Mouse (Mus musculus) myocyte (in vitro differentiated cells): ENCODE measurements around the gene Ankrd6.

ENCODE experiments used
- CEBPB ChIP-seq: IDR thresholded peaks from 2 replicates; pipeline ENCODE4 v1.6.1; 2011; ENCODE audit warnings: mild to moderate bottlenecking, moderate library complexity; ENCODE audit not compliant: poor library complexity, insufficient read depth, severe bottlenecking
- E2F4 ChIP-seq: IDR thresholded peaks from one replicate; pipeline ENCODE4 v1.6.1; 2011; ENCODE audit warnings: mild to moderate bottlenecking, control low read depth, moderate library complexity; ENCODE audit not compliant: insufficient read depth
- MAX ChIP-seq: IDR thresholded peaks from one replicate; pipeline ENCODE4 v1.6.1; 2011; ENCODE audit warnings: low read depth, mild to moderate bottlenecking, control low read depth
- MYOD1 ChIP-seq, 3 experiments: IDR thresholded peaks; one replicate each; pipeline ENCODE4 v1.6.1; 2011; ENCODE audit warnings: control low read depth in 2 of 3, low read depth in 2 of 3, mild to moderate bottlenecking in 2 of 3, moderate library complexity in 1 of 3; ENCODE audit not compliant: insufficient read length in 2 of 3, control insufficient read depth in 1 of 3
- MYOG ChIP-seq, 3 experiments: IDR thresholded peaks; one replicate each; pipeline ENCODE4 v1.6.1; 2011; ENCODE audit warnings: control low read depth in 2 of 3, low read depth in 2 of 3, mild to moderate bottlenecking in 2 of 3; ENCODE audit not compliant: insufficient read length in 2 of 3, control insufficient read depth in 1 of 3, insufficient read depth in 1 of 3
- POLR2A ChIP-seq: IDR thresholded peaks from one replicate; pipeline ENCODE4 v1.6.1; 2011; ENCODE audit warnings: low read depth, mild to moderate bottlenecking, control low read depth, moderate library complexity; ENCODE audit not compliant: insufficient read length
- POLR2AphosphoS2 ChIP-seq: IDR thresholded peaks from one replicate; pipeline ENCODE4 v1.6.1; 2011; ENCODE audit warnings: low read depth, control low read depth; ENCODE audit not compliant: insufficient read length
- REST ChIP-seq: IDR thresholded peaks from one replicate; pipeline ENCODE4 v1.6.1; 2011; ENCODE audit warnings: mild to moderate bottlenecking, control low read depth, moderate library complexity; ENCODE audit not compliant: insufficient read depth, insufficient read length
- TCF12 ChIP-seq: IDR thresholded peaks from one replicate; pipeline ENCODE4 v1.6.1; 2011; ENCODE audit warnings: mild to moderate bottlenecking, control low read depth; ENCODE audit not compliant: poor library complexity, insufficient read depth, severe bottlenecking
- USF1 ChIP-seq: IDR thresholded peaks from one replicate; pipeline ENCODE4 v1.6.1; 2011; ENCODE audit warnings: low read depth, mild to moderate bottlenecking, control low read depth, moderate library complexity

DNA sequence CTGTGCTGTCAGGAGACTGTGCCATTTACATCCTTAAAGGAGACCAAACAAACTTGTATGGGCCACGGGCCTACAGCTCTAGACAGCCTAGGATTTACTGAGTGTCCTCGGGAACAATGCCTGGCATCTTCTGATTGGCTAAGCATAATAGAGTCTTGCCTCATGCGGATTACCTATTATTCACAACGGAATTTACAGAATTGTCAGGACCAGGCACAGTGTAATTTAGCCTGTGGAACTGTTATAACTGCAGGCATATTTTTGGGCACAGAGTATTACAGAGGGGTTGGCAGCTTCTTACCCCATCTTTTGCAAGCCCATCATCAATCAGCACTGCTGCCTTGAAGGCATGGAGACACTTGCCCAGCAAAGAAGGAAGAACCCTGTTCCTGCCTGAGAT, 51.6 kb downstream of the Ankrd6 start:
- TF ChIP-seq POLR2A, result no peak
- TF ChIP-seq MYOG (IDR thresholded peaks at IDR 0.05; ENCODE audit: control insufficient read depth in 1 of 3, insufficient read depth in 1 of 3, insufficient read length in 2 of 3, low read depth in 2 of 3), result no peak
- no peak for TF ChIP-seq TCF12
- TF ChIP-seq CEBPB, result no peak
- no peak for TF ChIP-seq MAX
- no peak for TF ChIP-seq MYOD1 (IDR thresholded peaks at IDR 0.05; ENCODE audit: control insufficient read depth in 1 of 3, insufficient read length in 2 of 3, low read depth in 2 of 3)
- TF ChIP-seq E2F4, result no peak
- no peak for TF ChIP-seq REST
- no peak for TF ChIP-seq POLR2AphosphoS2
- no peak for TF ChIP-seq USF1
